Mouse (Mus musculus): ENCODE data around the gene Prkaca. TPM values are rescaled to one million over a fixed set of nuclear protein-coding genes. Genes with fewer than 3 reads are reported as not detected.

Gene Prkaca
- polyA plus RNA-seq, 1 experiment from 2014 or later: 64.2 TPM

GRCm38 (mm10) chr8:84029272-84029671 lies 56.5 kb downstream of the Prkaca start:
- no peak for DNase-seq (ENCODE audit: low spot score)

DNA sequence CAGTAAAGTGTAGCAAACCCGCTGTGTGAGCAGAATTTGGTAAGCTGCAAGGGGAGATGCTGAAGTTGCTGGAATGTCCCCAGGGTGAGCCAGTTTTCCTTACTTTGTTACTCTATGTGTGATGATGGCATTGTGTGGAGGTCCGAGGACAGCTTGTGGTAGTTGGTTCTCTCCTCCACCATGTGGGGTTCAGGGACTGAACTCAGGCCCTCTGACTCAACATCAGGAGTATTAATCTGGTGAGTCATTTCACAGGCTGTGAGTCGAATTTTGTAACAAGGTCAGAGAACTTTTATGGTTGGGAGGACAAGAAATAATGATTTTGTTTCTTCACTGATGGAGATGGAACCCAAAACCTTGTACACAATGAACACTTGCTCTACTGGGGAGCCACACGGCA lies 60.0 kb downstream of the Prkaca start:
- DNase-seq (ENCODE audit: low spot score): no peak

GRCm38 (mm10) chr8:84038015-84038414 lies 65.2 kb downstream of the Prkaca start:
- DNase-seq (ENCODE audit: low spot score): no peak

GRCm38 (mm10) chr8:84039050-84039449 lies 66.3 kb downstream of the Prkaca start:
- DNase-seq (ENCODE audit: low spot score): peak; percentile 87

DNA sequence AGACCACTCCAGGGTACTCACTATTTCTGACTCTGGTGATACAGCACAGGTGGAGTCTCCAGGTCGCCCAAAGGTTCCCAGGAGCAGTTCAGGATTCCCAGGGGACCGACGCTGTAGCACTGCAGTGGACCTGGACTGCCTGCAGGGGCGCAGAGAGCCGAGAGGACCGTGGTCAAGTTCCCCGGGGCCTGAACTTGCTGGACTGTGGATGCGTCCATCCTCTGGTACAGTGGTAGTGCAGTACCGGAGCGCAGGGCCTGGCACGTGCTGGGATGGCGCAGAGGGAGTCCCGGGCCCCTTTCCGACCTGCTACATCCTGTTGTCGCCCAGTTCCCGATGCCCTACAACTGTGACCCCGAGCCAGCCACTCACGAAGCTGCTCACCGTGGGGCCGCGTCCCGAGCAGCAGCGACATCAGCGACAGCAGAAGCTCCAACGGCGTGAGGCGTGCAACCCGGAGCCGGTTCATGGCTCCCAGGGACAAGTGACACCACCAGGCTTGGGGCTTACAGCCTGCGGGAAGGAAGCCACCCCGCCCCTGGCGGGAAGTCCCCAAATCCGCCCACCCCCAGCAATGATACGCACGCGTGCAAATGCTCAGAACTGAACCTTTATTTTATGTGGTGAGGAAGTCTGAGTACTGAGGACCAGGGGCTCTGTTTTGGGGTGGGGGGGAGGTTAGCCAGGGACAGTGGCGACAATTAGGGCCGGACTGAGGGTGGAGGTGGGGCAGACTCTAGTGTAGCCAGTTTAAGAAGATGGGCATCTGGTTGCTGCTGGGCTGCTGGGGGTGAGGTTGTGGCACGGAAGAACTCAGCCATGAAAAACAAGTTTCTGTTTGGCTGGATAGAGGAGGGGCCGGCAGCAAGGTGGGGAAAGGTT lies 69.5 kb downstream of the Prkaca start, which contains the start of gene Il27ra:
Il27ra (minus strand) TSS at position 524 of the 882 bp plus-strand sequence.
- DNase-seq (ENCODE audit: low spot score): peak; percentile 78

- no peak for DNase-seq (ENCODE audit: low spot score)
Observed at GRCm38 (mm10) chr8:84042948-84043342, 70.2 kb downstream of the Prkaca start.

- no peak for DNase-seq (ENCODE audit: low spot score)
Observed at GRCm38 (mm10) chr8:84044103-84044502, 71.3 kb downstream of the Prkaca start.

GRCm38 (mm10) chr8:84044900-84045299 lies 72.1 kb downstream of the Prkaca start, which contains the start of gene Rln3:
Gene Rln3 (minus strand): TSS chr8:84045000.
- no peak for DNase-seq (ENCODE audit: low spot score)

MicroRNAs encoded within 50 kb of the gene (microRNA counts, 519-probe panel; counts per million panel counts)
- 473 counts per million, percentile 71 among the panel's probes with 10 or more counts for microRNA mmu-miR-1199

Small RNA genes lying within 50 kb of the gene (microRNA-seq; reads per million reads assigned to microRNA genes)
- gene Gm44330 (ENCODE audit: borderline number of aligned reads): not detected
- gene Gm44450 (ENCODE audit: borderline number of aligned reads): not detected
- 1.2 reads per million for gene Mir1199 (ENCODE audit: borderline number of aligned reads)
- gene Mir8111 (ENCODE audit: borderline number of aligned reads): 5.8 reads per million, percentile 9 among the genes with 10 or more reads in this experiment

Other genes with a start within 250 kb of the Prkaca start
- 71.6 and 74.7 TPM in 2 replicates for gene Adgre5, start 231.7 kb upstream of the Prkaca start, polyA plus RNA-seq (2015; fragmentation: Nextera tagmentation; extraction: Ambion mirVana)
- 7.8 and 14.3 TPM in 2 replicates for gene Adgrl1, start 72.9 kb upstream of the Prkaca start, polyA plus RNA-seq (2015; fragmentation: Nextera tagmentation; extraction: Ambion mirVana)
- gene Gm10644, start 17.8 kb upstream of the Prkaca start, polyA plus RNA-seq (2015; fragmentation: Nextera tagmentation; extraction: Ambion mirVana): 0.10 and 0.18 TPM in 2 replicates
- gene Asf1b, start 17.5 kb upstream of the Prkaca start, polyA plus RNA-seq (2015; fragmentation: Nextera tagmentation; extraction: Ambion mirVana): 117 and 135 TPM in 2 replicates
- 10.7 and 11.5 TPM in 2 replicates for gene Samd1, start 24.7 kb downstream of the Prkaca start, polyA plus RNA-seq (2015; fragmentation: Nextera tagmentation; extraction: Ambion mirVana)
- 0.86 and 1.1 TPM in 2 replicates for gene 1700067K01Rik, start 28.5 kb downstream of the Prkaca start, polyA plus RNA-seq (2015; fragmentation: Nextera tagmentation; extraction: Ambion mirVana)
- gene 2210011C24Rik, start 39.2 kb downstream of the Prkaca start, polyA plus RNA-seq (2015; fragmentation: Nextera tagmentation; extraction: Ambion mirVana): 0.23 and 0.60 TPM in 2 replicates
- 5.1 and 5.8 TPM in 2 replicates for gene Palm3, start 48.5 kb downstream of the Prkaca start, polyA plus RNA-seq (2015; fragmentation: Nextera tagmentation; extraction: Ambion mirVana)
- 20.3 and 20.5 TPM in 2 replicates for gene Il27ra, start 69.6 kb downstream of the Prkaca start, polyA plus RNA-seq (2015; fragmentation: Nextera tagmentation; extraction: Ambion mirVana)
- gene Rln3, start 72.0 kb downstream of the Prkaca start, polyA plus RNA-seq (2015; fragmentation: Nextera tagmentation; extraction: Ambion mirVana): 5.3 and 5.7 TPM in 2 replicates
- gene Gm10643, start 92.1 kb downstream of the Prkaca start, polyA plus RNA-seq (2015; fragmentation: Nextera tagmentation; extraction: Ambion mirVana): 0.90 TPM in 2 replicates
- gene Rfx1, start 93.8 kb downstream of the Prkaca start, polyA plus RNA-seq (2015; fragmentation: Nextera tagmentation; extraction: Ambion mirVana): 5.4 and 6.1 TPM in 2 replicates
- gene Dcaf15, start 131.8 kb downstream of the Prkaca start, polyA plus RNA-seq (2015; fragmentation: Nextera tagmentation; extraction: Ambion mirVana): 14.7 and 18.1 TPM in 2 replicates
- 2.1 and 2.3 TPM in 2 replicates for gene Podnl1, start 153.0 kb downstream of the Prkaca start, polyA plus RNA-seq (2015; fragmentation: Nextera tagmentation; extraction: Ambion mirVana)
- gene Cc2d1a, start 174.9 kb downstream of the Prkaca start, polyA plus RNA-seq (2015; fragmentation: Nextera tagmentation; extraction: Ambion mirVana): 18.9 and 20.1 TPM in 2 replicates
- 1.3 and 1.4 TPM in 2 replicates for gene 4930432K21Rik, start 175.0 kb downstream of the Prkaca start, polyA plus RNA-seq (2015; fragmentation: Nextera tagmentation; extraction: Ambion mirVana)
- 5.3 and 6.2 TPM in 2 replicates for gene Nanos3, start 212.2 kb downstream of the Prkaca start, polyA plus RNA-seq (2015; fragmentation: Nextera tagmentation; extraction: Ambion mirVana)